Mouse (Mus musculus) T-helper 17 cell (primary cell): ENCODE data around the gene Acot6.

Experiments used
- in situ Hi-C, 2 experiments: fragments of 300-600 bp; cut with MboI, MseI; formaldehyde crosslinking; loops; 1 replicate in 1 of 2; 2 replicates in 1 of 2; pipeline ENCODE4 v1.15.1; 2025; ENCODE audit warnings: high pct_unique_total_duplicates in 2 of 2

Gene Acot6

DNA sequence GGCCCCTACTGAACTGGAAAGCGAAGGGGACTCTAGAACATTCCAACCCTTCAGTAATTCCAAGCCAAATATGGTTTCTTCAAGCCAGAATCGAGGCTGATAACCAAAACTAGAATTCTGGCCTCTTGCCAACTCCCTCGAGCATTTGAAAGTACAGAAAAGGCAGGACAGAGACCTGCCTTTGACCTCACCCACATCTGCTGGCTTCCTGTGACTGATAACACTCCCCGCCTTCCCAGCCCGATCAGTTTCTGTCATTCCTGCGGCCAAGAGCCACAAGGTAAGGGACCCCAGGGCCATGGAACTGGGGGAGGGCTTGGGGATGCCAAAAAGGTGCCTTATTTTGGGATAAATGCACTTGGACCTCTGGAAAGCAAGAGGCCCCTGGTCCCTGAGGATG, 50.5 kb downstream of the Acot6 start:
- in situ Hi-C loops, result no loop called here

DNA sequence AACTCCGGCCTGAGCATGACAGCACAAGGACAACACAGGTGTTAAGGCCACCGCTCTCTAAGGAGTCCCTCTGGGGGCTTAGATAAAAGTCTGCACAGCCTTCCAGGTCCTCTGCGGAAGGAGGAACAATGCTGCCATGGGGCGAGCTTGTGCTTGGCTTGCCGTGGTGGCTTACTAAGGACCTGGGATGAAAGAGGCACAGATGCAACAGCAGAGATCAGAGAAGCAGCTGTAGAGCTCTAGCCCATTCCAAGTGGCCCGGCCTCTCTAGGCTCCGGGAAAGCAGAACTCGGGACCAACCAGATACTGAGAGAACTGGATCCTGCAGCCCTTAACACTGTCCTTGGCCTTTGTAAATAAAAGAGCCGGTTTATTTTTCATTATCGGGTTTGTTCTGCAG, 51.5 kb downstream of the Acot6 start:
- in situ Hi-C loops, result no loop called here

DNA sequence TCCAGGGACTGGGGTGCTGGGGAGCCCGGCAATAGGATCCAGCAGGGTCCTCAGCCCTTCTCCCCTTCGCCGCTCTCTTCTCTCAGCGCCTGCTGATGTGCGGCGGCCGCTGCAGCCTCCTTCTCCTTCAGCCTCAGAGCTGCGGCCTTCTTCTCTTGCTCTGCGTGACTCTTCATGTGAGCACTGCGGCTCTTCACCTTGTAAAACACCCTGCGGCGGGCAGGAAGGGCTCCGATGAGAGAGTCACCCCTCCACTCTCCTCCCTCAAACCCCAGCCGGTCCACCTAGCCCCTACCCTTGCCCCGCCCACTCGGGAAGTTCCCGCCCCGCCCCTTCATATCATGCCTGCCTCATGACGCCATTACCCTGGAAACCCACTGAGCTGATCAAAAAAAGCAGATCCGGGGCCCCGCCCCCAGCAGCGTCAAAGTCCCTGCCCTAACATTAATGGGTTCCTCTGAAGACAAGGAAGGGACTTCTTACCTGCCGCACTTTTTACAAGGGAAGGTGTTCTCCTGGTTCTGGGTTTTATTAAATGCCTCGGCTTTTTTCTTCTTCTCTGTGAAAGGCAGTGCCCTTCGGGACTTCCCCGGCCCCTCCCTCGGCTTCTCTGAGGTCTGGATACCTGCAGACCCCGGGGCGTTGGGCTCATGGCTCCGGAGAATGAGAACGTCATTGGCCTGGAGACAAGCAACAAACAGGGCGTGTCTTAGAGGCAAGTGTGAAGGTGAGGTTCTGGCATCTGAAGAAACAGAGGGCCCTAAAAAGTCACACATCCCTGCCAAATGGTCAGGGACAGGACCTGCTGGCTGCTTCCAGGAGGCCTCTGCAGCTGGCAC, 52.1 kb downstream of the Acot6 start:
- in situ Hi-C loops, result no loop called here

DNA sequence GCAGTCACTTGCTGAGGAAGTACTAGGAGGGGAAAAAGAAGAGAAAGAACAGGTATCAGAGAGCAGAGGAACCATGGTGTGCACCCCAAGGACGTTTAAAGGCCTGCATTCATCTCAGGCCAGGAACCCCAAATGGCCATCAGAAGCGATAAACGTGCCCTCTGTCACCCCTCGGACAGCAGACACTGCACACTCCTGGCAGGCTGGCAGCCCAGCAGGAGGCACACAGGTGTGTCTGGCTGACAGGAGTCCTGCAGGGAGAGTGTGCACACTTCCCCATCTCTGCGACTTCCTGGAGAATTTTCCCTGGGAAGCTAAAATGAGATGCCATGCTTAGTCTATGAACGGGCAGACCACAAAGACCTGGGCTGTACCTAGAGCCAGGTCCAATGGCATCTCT, 53.0 kb downstream of the Acot6 start:
- in situ Hi-C loops, result no loop called here

DNA sequence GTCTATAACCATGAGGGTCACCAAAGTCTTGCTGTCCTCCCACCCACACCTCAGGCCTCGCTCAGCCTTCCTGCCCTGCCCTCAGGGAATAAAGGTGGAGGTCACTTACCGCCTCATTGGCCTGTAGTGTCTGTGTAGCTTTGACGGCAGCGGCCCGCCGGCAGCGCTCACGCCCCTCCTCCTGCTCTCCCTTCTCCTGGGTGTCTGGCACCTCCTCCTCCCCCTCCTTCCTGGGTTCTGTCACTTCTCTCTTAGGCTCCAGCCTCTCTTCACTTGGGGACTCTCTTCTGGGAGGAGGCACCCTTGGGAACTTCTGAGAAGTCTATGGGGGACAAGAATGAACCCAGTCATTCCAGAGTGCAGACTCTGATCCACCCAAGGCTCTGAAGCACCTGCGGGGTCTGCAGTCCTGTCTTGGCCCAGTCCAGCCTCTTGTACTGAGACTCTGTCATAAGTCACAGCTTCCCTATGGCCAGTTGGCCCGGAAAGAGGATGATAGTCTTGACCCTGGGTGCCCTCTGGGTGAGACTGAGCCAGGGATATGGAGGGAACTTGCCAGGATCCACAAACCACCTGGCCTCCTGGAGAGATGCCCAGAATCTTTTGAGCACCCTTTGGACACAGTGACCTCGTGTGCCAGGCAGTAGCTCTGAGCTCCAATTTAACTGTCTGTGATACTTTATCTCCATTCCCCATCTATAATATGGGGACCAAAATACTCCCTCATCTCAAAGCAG, 54.5 kb downstream of the Acot6 start:
- in situ Hi-C loops, result no loop called here

DNA sequence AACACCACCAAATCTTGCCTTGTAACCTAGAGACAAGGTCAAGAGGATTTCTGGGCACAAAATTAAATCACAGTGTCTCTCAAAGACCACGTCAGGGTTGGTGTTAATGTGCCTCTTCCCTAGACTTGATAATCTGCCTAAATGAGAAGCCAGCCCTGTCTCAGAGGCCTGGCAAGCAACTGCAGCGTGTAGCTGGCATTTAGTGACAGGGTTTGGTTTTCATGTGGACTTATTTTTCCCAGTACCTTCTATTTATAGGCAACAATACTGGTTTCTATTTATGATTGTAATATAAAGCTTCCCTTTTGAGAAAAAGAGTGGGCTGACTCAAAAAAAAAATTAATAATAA, 55.0 kb downstream of the Acot6 start:
- in situ Hi-C loops, result no loop called here

DNA sequence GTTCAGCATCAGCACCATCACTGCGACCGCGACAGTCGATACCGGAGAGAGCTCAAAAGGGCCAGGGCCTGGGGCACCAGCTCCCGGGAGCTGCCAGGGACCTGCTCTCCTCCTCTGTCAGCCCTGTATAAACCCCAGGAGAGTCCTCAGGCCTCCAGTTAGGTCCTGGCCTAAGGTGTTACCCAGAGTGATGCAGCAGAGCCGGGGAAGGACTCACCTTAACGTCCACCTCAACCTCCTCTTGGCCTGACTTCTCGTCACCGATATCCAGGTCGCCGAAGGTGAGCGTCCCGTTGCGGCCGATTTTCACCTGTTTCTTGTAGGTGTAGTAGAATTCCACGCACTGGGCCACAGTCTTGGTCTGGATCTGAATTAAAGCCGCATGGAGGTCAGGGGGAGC, 55.8 kb downstream of the Acot6 start:
- in situ Hi-C loops, result no loop called here

DNA sequence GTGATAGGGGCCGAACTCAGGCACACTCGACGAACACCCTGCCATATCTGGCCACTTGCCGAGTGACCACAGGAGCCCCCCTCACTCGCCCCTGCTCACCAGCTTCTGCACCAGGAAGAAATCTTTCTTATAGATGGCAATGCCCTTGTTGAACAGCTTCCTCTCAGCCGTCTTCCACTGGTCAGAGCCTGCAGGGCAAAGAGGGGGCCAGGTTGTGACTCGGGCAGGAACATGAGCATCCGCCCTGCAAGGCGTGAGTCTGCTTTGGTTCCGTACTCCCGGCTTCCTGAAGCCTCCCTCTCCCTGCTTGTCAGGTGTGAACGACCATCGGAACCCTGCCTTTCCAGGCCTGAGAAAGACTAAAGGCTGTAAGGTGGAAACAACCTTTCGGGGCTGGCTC, 57.7 kb downstream of the Acot6 start:
- in situ Hi-C loops, result no loop called here

DNA sequence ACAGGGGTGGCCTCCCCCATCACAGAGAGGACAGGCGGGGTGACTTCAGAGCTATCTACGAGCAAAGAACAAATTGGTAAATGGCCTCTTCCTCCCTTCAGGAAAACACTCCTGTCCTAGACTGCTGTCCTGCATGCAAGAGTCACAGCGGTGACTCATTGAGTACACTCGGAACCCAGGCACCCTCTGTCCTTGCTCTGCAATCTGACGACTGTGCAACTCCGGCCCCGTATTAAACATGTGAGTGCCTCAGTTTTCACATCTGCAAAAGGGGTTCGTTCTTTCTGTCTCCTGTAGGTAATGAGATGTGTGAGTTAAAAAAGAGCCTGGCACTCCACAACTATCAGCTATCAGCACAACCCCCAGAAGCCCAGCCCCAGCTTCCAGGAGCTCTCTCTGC, 60.0 kb downstream of the Acot6 start:
- in situ Hi-C loops, result loop anchor here (5.0 to 10.0 kb wide), 2 partner anchors 92 to 94 kb away; no protein-coding TSS in a partner anchor
